Mouse (Mus musculus) intestine, embryonic 14.5 days (tissue): ENCODE measurements at regions not wholly inside any gene's neighbourhood (a gene's known extent, or its start where the extent isn't known, plus 50 kb on each side); places are given as distances from the start of the nearest gene placed in this dataset.
A peak's percentile ranks its signal among the peaks of the same experiment; 100 is the strongest.

ENCODE experiments used
- ATAC-seq: fragments of 200-750 bp; cut with Nextera tagmentation; replicated peaks from 2 replicates; pipeline ENCODE4 v1.8.0; 2017; ENCODE audit warnings: low read depth, moderate number of reproducible peaks, moderate TSS enrichment, moderate library complexity; ENCODE audit not compliant: low FRiP score, low TSS enrichment
- DNase-seq: peaks from one replicate; pipeline ENCODE4 v3.0.0-alpha.2; 2018; ENCODE audit warnings: low spot score
- H3K27ac ChIP-seq: fragments of 300-500 bp; sonication (generic); 2 replicates; pipeline ENCODE4 v1.5.1; 2014; ENCODE audit warnings: low read depth, mild to moderate bottlenecking, control low read depth
- H3K27me3 ChIP-seq: fragments of 300-500 bp; sonication (generic); replicated peaks from 2 replicates; pipeline ENCODE4 v1.6.1; 2014; ENCODE audit warnings: low read length, control low read depth; ENCODE audit not compliant: control insufficient read depth, insufficient read depth
- H3K36me3 ChIP-seq: fragments of 300-500 bp; sonication (generic); 2 replicates; pipeline ENCODE4 v1.6.1; 2014; ENCODE audit warnings: low read length, control low read depth; ENCODE audit not compliant: control insufficient read depth, insufficient read depth
- H3K4me1 ChIP-seq: fragments of 300-500 bp; sonication (generic); replicated peaks from 2 replicates; pipeline ENCODE4 v1.6.1; 2014; ENCODE audit warnings: low read length, control low read depth, mixed read lengths; ENCODE audit not compliant: control insufficient read depth, insufficient read depth
- H3K4me2 ChIP-seq: fragments of 300-500 bp; sonication (generic); 2 replicates; pipeline ENCODE4 v1.6.1; 2014; ENCODE audit warnings: low read length
- H3K4me3 ChIP-seq: fragments of 300-500 bp; sonication (generic); 2 replicates; pipeline ENCODE4 v1.5.1; 2014; ENCODE audit warnings: low read depth, low read length, control low read depth, mixed read lengths
- H3K9ac ChIP-seq: fragments of 300-500 bp; sonication (generic); 2 replicates; pipeline ENCODE4 v1.6.1; 2014; ENCODE audit warnings: mild to moderate bottlenecking, low read length
- H3K9me3 ChIP-seq: fragments of 300-500 bp; sonication (generic); 2 replicates; pipeline ENCODE4 v1.6.1; 2016; ENCODE audit warnings: low read length, control low read depth; ENCODE audit not compliant: control insufficient read depth
- WGBS: fragments of 180-500 bp; shearing (Covaris S2); extraction: QIAGEN DNeasy Blood & Tissue Kit; methylation state at CpG from one replicate; pipeline ENCODE4 v1.1.7; 2014; 5-methylcytosine and 5-hydroxymethylcytosine counted together

DNA sequence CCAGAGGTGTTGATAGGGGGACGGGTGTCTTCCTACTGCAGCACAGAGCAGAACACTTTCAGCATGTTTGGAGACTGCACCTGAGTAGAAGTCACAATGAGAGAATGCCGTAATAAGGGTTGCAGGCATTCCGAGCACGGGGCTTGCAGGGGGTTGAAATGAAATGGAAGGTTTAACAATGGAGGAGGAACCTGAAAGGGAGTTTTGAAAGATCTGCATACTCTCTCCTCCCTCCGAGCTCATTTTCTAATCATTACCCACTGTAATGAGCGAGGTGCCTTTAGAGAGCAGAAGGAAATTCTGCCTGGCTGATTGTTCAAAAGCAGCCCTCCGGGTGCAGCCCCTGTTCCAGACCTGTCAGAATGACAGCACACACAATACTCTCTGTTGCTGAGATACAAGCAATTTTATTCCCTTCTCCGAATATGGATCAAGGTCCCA is 430.8 kb downstream of the Nsun3 start:
- Histone ChIP-seq H3K4me1 (no peaks in the 10 kb centered on the region), H3K4me2 (no peak overlapping the region), H3K27me3 (no peaks in the 10 kb centered on the region), H3K9me3 (no peaks in the 10 kb centered on the region), H3K36me3 (no peaks in the 10 kb centered on the region), H3K27ac (no peak overlapping the region), H3K9ac (no peak overlapping the region), H3K4me3 (no peak overlapping the region)
- WGBS, result 73% methylated on average over 8 of the region's 8 CpGs
- DNase-seq (no peak), ATAC-seq (no peak)

DNA sequence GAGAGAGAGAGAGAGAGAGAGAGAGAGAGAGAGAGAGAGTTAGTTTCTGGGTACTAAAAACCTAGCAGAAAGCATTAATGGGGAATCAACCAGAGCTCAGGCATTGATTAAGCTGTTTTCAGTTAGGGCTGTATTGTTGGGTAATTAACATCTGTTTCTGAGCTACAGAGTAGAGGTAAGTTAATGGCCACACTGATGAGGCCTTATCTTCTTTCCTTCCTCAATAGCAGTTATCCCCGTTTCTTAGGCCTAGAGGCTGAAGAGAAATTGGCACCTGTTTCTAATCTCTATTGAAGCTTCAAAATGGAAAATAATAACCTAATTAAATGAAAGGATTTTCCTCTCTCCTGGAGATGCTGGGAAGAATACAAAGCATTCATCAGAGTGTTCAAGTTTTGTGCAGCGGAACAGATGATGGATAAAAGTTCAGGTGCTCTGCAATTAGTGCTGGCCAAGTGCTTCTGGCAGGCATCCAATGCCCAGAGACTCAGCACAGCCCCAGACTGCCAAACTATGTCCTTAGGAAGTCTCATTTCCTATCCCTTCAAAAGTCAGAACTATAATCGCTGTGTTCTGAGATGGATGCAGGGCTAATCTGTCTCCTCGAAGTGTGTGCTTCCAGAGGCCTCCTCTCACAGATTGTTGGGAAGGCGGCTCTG is 459.1 kb downstream of the Nsun3 start:
- H3K4me3 ChIP-seq, result no peak overlapping the region
- H3K4me1 ChIP-seq, result no peaks in the 10 kb centered on the region
- no peak for DNase-seq
- ATAC-seq, result no peak
- H3K9ac ChIP-seq, result no peak overlapping the region
- no peaks in the 10 kb centered on the region for H3K9me3 ChIP-seq
- 73% methylated on average over 5 of the region's 5 CpGs for WGBS
- H3K4me2 ChIP-seq, result no peak overlapping the region
- no peak overlapping the region for H3K27ac ChIP-seq
- no peaks in the 10 kb centered on the region for H3K36me3 ChIP-seq
- no peaks in the 10 kb centered on the region for H3K27me3 ChIP-seq

DNA sequence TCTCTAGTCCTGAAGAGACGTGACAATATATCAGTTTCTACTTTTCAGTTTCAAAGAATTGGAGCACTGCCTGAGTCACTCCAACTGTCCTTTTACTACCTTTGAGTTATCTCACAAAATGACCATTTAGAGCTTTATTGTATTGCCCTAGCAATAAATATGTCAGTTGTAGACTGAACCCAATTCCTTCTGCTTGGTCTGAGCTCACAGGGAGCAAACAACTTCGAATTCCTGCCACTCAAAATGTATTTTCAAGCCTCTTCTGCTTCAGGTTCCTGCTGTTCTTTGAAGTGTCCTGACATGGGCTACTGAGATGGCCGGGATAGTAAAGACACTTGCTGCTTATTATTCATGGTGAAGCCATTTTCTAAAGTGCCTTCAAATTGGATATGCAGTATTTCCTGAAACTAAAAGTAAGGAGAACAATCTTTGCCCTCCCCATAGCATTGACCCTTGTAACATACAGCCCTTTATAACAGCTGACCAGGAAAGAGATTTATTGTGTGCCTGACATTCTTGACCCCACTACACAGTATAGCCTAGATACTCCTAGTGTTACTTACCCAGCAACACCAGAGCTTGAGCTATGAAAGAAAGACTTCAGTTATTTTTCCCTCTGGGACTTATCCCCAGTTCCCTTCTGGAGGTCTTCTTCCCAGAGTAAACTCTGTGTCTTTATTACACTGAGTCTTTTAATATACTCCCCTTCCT is 460.9 kb downstream of the Nsun3 start:
- ATAC-seq (0 out of 2 replicates have a peak, but pooled peaks have one; percentile 40), DNase-seq (no peak)

DNA sequence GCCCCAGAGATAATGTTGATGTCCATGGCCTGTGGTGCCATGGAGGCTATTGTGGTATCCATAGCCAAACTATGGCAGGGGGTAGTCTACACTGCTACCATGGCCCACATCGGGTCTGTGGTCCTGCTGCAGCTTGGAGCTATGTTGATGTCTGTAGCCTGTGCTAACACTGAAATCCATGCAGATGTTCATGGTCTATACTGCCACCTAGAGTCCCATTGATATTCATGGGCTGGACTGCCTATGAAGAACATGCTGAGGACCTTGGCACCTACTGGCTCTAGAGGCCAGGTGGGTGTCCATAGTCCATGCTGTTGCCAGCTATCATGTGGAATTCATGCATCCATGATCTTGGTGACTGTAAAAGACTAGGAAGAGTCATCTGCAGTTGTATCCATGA is 463.8 kb downstream of the Nsun3 start:
- WGBS, result 70% methylated on average over 1 of the region's 1 CpGs
- ATAC-seq (no peak), DNase-seq (no peak)
- H3K9ac ChIP-seq, result no peak overlapping the region
- H3K27me3 ChIP-seq, result no peaks in the 10 kb centered on the region
- H3K27ac ChIP-seq, result no peak overlapping the region
- no peak overlapping the region for H3K4me3 ChIP-seq
- no peaks in the 10 kb centered on the region for H3K9me3 ChIP-seq
- no peaks in the 10 kb centered on the region for H3K36me3 ChIP-seq
- H3K4me2 ChIP-seq, result no peak overlapping the region
- no peaks in the 10 kb centered on the region for H3K4me1 ChIP-seq

More for the DNA sequence above, 460.9 kb downstream of the Nsun3 start:
- H3K4me3 ChIP-seq, result no peak overlapping the region
- no peaks in the 10 kb centered on the region for H3K9me3 ChIP-seq
- H3K4me2 ChIP-seq, result no peak overlapping the region
- H3K27ac ChIP-seq, result no peak overlapping the region
- no peaks in the 10 kb centered on the region for H3K36me3 ChIP-seq
- H3K27me3 ChIP-seq, result no peaks in the 10 kb centered on the region
- no peak overlapping the region for H3K9ac ChIP-seq
- WGBS, result 24% methylated on average over 3 of the region's 3 CpGs
- H3K4me1 ChIP-seq, result no peaks in the 10 kb centered on the region

DNA sequence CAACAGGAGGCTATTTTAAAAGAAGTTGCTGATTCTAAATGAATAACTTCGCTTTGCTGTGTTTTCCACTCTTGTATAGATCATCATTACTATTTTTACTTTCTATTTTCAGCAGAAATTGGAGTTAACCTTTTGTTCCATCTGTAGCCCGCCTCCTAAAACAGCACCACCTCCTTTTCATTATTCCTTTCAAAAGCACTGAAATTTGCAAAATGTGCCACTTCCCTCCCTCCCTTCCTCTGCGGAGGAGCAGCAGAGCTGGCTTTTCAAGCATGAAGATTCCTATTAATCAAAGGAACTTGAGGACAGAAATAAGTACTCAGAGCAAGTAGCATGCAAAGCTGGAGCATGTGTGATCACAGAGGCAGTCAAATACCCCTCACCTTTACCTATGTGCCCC is 497.7 kb downstream of the Nsun3 start:
- Histone ChIP-seq H3K27ac (no peak overlapping the region), H3K9me3 (no peaks in the 10 kb centered on the region), H3K36me3 (no peaks in the 10 kb centered on the region), H3K4me1 (no peaks in the 10 kb centered on the region), H3K27me3 (no peaks in the 10 kb centered on the region), H3K9ac (no peak overlapping the region), H3K4me2 (no peak overlapping the region), H3K4me3 (no peak overlapping the region)
- DNase-seq (no peak), ATAC-seq (no peak)
- 69% methylated on average over 3 of the region's 3 CpGs for WGBS
